ENCODE assay signal across 9 mouse cellular contexts in the genomic region with DNA sequence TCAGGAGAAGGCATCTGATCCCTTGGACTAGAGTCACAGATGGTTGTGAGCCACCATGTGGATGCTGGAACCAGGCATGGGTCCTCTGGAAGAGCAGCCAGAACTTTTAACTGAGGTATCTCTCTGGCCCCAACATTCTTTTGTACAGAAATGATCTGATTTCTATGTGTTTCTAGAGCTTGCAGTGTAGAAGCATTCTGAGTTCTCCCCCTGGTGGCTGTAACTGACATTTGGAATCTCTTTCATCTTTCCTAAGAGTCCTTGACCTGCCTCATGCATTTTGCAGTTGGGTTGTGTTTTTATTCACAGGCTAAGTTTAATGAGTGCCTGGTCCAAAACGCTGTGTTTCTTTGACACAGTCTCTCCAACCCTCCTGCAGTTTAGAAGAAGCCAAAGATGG. TPM values are rescaled to one million over a fixed set of nuclear protein-coding genes. Genes with fewer than 3 reads are reported as not detected.
DNase-seq lines count a peak whose midpoint lies in the region; ATAC-seq and TF ChIP-seq lines count a peak whose summit lies in the region.
"Had no signal": no experiment of that assay in that cellular context is flagged by ENCODE, and none has a peak within 500 bp of the region (broad histone marks: within the 10 kb centered on the region; RNA-seq: fewer than 3 reads in every experiment).

No protein-coding gene starts in this region.

- no peaks in the 10 kb centered on the region for H3K27me3 ChIP-seq in kidney, postnatal 0 days (ENCODE audit: insufficient read depth, low read length)
- H3K27me3 ChIP-seq: liver, embryonic 13.5 days had no signal

- 19% methylated on average over 1 of the region's 1 CpGs for WGBS in kidney, postnatal 0 days

- H3K9ac ChIP-seq in kidney, postnatal 0 days (ENCODE audit: low read depth, low read length) = no peak overlapping the region
- H3K9ac ChIP-seq: liver, embryonic 13.5 days had no signal

- H3K4me3 ChIP-seq in kidney, postnatal 0 days (replicated peaks; ENCODE audit: low read depth, low read length) = no peak overlapping the region
- H3K4me3 ChIP-seq: liver, embryonic 13.5 days had no signal

- no peaks in the 10 kb centered on the region for H3K36me3 ChIP-seq in kidney, postnatal 0 days (ENCODE audit: insufficient read depth, low read length)
- H3K36me3 ChIP-seq: liver, embryonic 13.5 days had no signal

- ATAC-seq in CD4-positive, CD25-positive, alpha-beta regulatory T cell, adult 4 months = no peak
- ATAC-seq in kidney, postnatal 0 days (replicated peaks; ENCODE audit: low FRiP score, low read depth) = no peak

- no peak overlapping the region for H3K27ac ChIP-seq in kidney, postnatal 0 days
- H3K27ac ChIP-seq: liver, embryonic 13.5 days had no signal

- peak; percentile 7 for DNase-seq in CD4-positive, CD25-positive, alpha-beta regulatory T cell, adult 2 months (ENCODE audit: low read depth, low spot score)
- DNase-seq in kidney, postnatal 0 days (ENCODE audit: low spot score) = peak; percentile 71
- DNase-seq in kidney, adult 11 months = no peak
- peak; percentile 55 for DNase-seq in R1 (ENCODE audit: low read depth, low spot score)
- peak; percentile 30 to 53 for DNase-seq in layer of hippocampus, postnatal 10 days (ENCODE audit: low spot score in 2 of 2)
- no peak for DNase-seq in thymus, adult 18-20 months
- no peak for DNase-seq in c-Kit-positive CD71-positive TER-119-positive erythroid progenitor cells, embryonic 14.5 days (ENCODE audit: low spot score)
- DNase-seq: liver, embryonic 13.5 days had no signal

- no peak overlapping the region for H3K4me2 ChIP-seq in kidney, postnatal 0 days (ENCODE audit: low read length)
- H3K4me2 ChIP-seq: liver, embryonic 13.5 days had no signal

- H3K9me3 ChIP-seq in kidney, postnatal 0 days (replicated peaks; ENCODE audit: low read length) = no peaks in the 10 kb centered on the region
- H3K9me3 ChIP-seq: liver, embryonic 13.5 days had no signal

- TF ChIP-seq CTCF in kidney, postnatal 0 days (IDR thresholded peaks at IDR 0.05; ENCODE audit: low read depth) = peak; percentile 73

- 0 out of 2 replicates have a peak, but pooled peaks cover 4% of the 10 kb centered on the region for H3K4me1 ChIP-seq in kidney, postnatal 0 days (replicated peaks; ENCODE audit: insufficient read depth, low read length)
- H3K4me1 ChIP-seq: liver, embryonic 13.5 days had no signal

RNA-seq across cellular contexts. Expression of a gene that starts 43.2 kb away (rescaled TPM):
- not detected for polyA plus RNA-seq in CD4-positive, CD25-positive, alpha-beta regulatory T cell, adult 4 months (2017; shearing (Covaris generic))
- polyA plus RNA-seq in kidney, postnatal 0 days (2015; fragmentation: Nextera tagmentation; extraction: Ambion mirVana) = 85.6 and 91.1 TPM in 2 replicates
- total RNA-seq in layer of hippocampus, postnatal 10 days (2021) = 10 to 100 TPM; 18.3 to 21.0 TPM

Comparison
In these comparisons a context has a peak if more than half of its experiments do, and no peak if none do; other contexts are left out.
1. DNase-seq: peak in CD4-positive, CD25-positive, alpha-beta regulatory T cell, adult 2 months (single experiment), kidney, postnatal 0 days (single experiment), R1 (single experiment) and layer of hippocampus, postnatal 10 days (2 of 2); none in kidney, adult 11 months (single experiment), thymus, adult 18-20 months (0 of 2) and c-Kit-positive CD71-positive TER-119-positive erythroid progenitor cells, embryonic 14.5 days (single experiment).
2. RNA of a gene that starts 43.2 kb away (polyA plus RNA-seq): 85.6 to 91.1 TPM in kidney, postnatal 0 days; not detected in CD4-positive, CD25-positive, alpha-beta regulatory T cell, adult 4 months; every median in the first group is over 10 times any median in the second.